Mouse (Mus musculus): ENCODE results near the gene Gm43720. TPM values are rescaled to one million over a fixed set of nuclear protein-coding genes. Genes with fewer than 3 reads are reported as not detected.

Gm43720 gene
- polyA plus RNA-seq, 1 experiment from 2014 or later: not detected

DNA sequence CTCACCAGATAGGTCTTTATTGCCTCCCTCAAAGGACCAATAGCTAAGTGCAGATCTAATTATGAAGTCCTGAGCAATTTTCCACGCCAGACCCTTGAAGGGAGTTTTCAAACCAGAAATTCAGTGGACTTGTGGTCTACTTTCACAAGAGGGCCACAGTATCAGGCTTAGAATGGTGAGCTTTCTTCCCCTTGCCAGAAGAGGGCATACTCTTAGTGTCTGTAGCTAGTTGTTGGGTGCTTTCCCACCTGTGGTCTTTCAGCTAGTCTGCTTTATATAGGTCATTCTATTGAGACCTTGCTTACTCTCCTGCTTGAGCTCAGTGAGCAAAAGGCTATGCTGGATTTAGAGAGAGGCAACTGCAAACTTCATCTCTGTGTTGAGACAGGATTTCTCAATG lies 3.8 kb upstream of the Gm43720 start:
- Histone ChIP-seq H3K27me3 (ENCODE audit: insufficient read depth, low read length) (no peaks in the 10 kb centered on the region), H3K9ac (replicated peaks) (no peak overlapping the region), H3K4me2 (ENCODE audit: low read depth, low read length) (no peak overlapping the region), H3K4me3 (ENCODE audit: low read depth, low read length) (no peak overlapping the region), H3K36me3 (replicated peaks; ENCODE audit: insufficient read depth, low read length) (no peaks in the 10 kb centered on the region), H3K9me3 (ENCODE audit: low read length) (0 out of 2 replicates have a peak, but pooled peaks cover 2% of the 10 kb centered on the region), H3K27ac (ENCODE audit: low read depth) (no peak overlapping the region), H3K4me1 (ENCODE audit: insufficient read depth) (peaks cover 10% of the 10 kb centered on the region)
- TF ChIP-seq CTCF (IDR thresholded peaks at IDR 0.05; ENCODE audit: low read depth) (peak; percentile 39), EP300 (IDR thresholded peaks at IDR 0.05; ENCODE audit: low read depth) (no peak)
- ATAC-seq: no peak
- no peak for DNase-seq
- 63% methylated on average over 1 of the region's 1 CpGs for WGBS (ENCODE audit: insufficient replicate concordance)

DNA sequence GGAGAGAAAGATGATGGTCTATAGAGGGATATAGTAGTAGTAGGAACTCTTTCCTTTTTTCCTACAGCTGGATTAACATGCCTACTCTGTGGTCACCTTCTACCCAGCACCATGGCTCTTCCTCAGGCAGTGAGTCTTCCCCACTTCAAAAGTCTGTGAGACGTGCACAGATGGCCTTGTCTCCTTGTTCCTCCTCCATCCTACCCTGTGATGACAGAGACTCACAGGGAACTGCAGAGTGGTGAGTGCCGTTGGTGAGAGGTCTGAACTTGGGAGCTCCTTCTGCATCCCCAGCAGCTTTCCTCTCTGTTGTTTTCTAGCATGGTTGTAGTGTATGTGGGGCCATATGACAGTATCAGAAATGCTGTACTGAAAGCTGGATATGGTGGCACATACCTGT lies 2.0 kb upstream of the Gm43720 start:
- no peak for TF ChIP-seq EP300 (IDR thresholded peaks at IDR 0.05; ENCODE audit: low read depth)
- no peak for TF ChIP-seq CTCF (IDR thresholded peaks at IDR 0.05; ENCODE audit: low read depth)
- 59% methylated on average over 2 of the region's 2 CpGs for WGBS (ENCODE audit: insufficient replicate concordance)
- peak; percentile 4 for DNase-seq
- H3K36me3 ChIP-seq (replicated peaks; ENCODE audit: insufficient read depth, low read length): no peaks in the 10 kb centered on the region
- H3K4me1 ChIP-seq (ENCODE audit: insufficient read depth): peaks cover 10% of the 10 kb centered on the region
- H3K4me2 ChIP-seq (ENCODE audit: low read depth, low read length): no peak overlapping the region
- H3K27me3 ChIP-seq (ENCODE audit: insufficient read depth, low read length): no peaks in the 10 kb centered on the region
- no peak overlapping the region for H3K9ac ChIP-seq (replicated peaks)
- H3K9me3 ChIP-seq (ENCODE audit: low read length): 0 out of 2 replicates have a peak, but pooled peaks cover 2% of the 10 kb centered on the region
- no peak overlapping the region for H3K4me3 ChIP-seq (ENCODE audit: low read depth, low read length)
- no peak overlapping the region for H3K27ac ChIP-seq (ENCODE audit: low read depth)
- ATAC-seq: no peak

DNA sequence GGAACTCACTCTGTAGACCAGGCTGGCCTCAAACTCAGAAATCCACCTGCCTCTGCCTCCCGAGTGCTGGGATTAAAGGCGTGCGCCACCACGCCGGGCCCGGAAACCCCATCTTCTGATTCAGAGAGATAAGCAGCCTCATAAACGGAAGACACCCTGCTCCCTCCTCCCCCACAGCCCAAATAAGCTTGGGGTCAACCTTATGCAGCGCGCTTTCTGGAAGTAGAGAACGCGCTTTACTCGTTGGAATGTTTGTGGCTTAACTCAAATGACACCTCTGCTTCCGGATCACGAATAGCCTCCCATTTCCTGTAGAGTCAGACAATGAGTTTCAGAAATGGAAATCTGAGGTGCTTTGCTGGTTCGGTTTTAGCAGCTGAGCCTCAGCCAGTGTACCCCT lies 1.1 kb upstream of the Gm43720 start:
- DNase-seq (no peak), ATAC-seq (no peak)
- 0 out of 2 replicates have a peak, but pooled peaks cover 2% of the 10 kb centered on the region for H3K9me3 ChIP-seq (ENCODE audit: low read length)
- no peak overlapping the region for H3K9ac ChIP-seq (replicated peaks)
- no peaks in the 10 kb centered on the region for H3K27me3 ChIP-seq (ENCODE audit: insufficient read depth, low read length)
- no peak overlapping the region for H3K27ac ChIP-seq (ENCODE audit: low read depth)
- 90% methylated on average over 15 of the region's 15 CpGs for WGBS (ENCODE audit: insufficient replicate concordance)
- peaks cover 10% of the 10 kb centered on the region for H3K4me1 ChIP-seq (ENCODE audit: insufficient read depth)
- no peak for TF ChIP-seq EP300 (IDR thresholded peaks at IDR 0.05; ENCODE audit: low read depth)
- TF ChIP-seq CTCF (IDR thresholded peaks at IDR 0.05; ENCODE audit: low read depth): no peak
- no peak overlapping the region for H3K4me2 ChIP-seq (ENCODE audit: low read depth, low read length)
- H3K36me3 ChIP-seq (replicated peaks; ENCODE audit: insufficient read depth, low read length): no peaks in the 10 kb centered on the region
- H3K4me3 ChIP-seq (ENCODE audit: low read depth, low read length): no peak overlapping the region

DNA sequence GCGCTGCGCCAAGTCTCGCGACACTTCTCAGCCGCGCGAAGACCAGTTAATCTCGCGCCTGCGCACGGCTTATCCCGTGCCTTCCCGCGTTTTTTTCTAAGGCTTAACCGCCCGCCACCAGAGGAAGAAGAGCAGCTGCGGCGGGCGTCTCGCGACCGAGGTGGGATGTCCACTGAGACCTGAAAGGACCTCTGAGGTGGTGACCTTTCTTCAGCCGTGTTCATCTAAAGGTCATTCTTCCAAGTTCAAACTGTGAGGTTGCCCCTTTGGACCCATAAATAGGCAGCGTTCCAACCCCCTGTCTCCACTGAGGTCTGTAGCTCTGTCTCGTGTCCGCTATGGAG lies 639 bp upstream of the Gm43720 start:
- H3K9me3 ChIP-seq (ENCODE audit: low read length): 0 out of 2 replicates have a peak, but pooled peaks cover 2% of the 10 kb centered on the region
- H3K36me3 ChIP-seq (replicated peaks; ENCODE audit: insufficient read depth, low read length): no peaks in the 10 kb centered on the region
- no peak for ATAC-seq
- no peak for DNase-seq
- peaks cover 10% of the 10 kb centered on the region for H3K4me1 ChIP-seq (ENCODE audit: insufficient read depth)
- 29% methylated on average over 25 of the region's 26 CpGs for WGBS (ENCODE audit: insufficient replicate concordance)
- H3K27me3 ChIP-seq (ENCODE audit: insufficient read depth, low read length): no peaks in the 10 kb centered on the region
- peak overlapping the region; percentile 51; the same call in 1 of the 2 replicates for H3K4me3 ChIP-seq (ENCODE audit: low read depth, low read length)
- no peak overlapping the region for H3K27ac ChIP-seq (ENCODE audit: low read depth)
- H3K4me2 ChIP-seq (ENCODE audit: low read depth, low read length): peak overlapping the region; percentile 80
- no peak overlapping the region for H3K9ac ChIP-seq (replicated peaks)
- TF ChIP-seq EP300 (IDR thresholded peaks at IDR 0.05; ENCODE audit: low read depth) (no peak), CTCF (IDR thresholded peaks at IDR 0.05; ENCODE audit: low read depth) (no peak)

DNA sequence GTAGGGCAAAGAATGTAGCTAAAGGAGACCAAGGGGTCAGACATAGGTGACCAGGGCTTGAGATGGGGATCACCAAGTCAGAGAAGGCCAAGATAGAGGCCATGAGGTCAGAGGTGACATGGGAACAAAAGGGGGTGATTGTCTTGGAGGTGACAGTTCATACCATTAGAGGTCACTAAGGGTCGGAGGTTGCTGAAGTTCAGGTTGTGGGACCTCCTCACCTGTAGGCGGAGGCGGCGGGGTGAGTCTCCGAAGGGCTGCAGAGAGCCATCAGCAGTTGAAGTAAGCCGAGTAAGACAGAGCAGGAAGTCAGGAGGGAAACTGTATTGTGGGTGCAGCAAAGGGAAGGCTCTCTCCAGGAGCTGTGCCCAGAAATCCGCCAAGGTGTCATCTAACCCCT lies 1.8 kb downstream of the Gm43720 start:
- H3K27ac ChIP-seq (ENCODE audit: low read depth): no peak overlapping the region
- H3K36me3 ChIP-seq (replicated peaks; ENCODE audit: insufficient read depth, low read length): no peaks in the 10 kb centered on the region
- TF ChIP-seq CTCF (IDR thresholded peaks at IDR 0.05; ENCODE audit: low read depth) (no peak), EP300 (IDR thresholded peaks at IDR 0.05; ENCODE audit: low read depth) (no peak)
- WGBS (ENCODE audit: insufficient replicate concordance): 88% methylated on average over 7 of the region's 7 CpGs
- H3K27me3 ChIP-seq (ENCODE audit: insufficient read depth, low read length): 0 out of 2 replicates have a peak, but pooled peaks cover 4% of the 10 kb centered on the region
- ATAC-seq (no peak), DNase-seq (no peak)
- H3K4me2 ChIP-seq (ENCODE audit: low read depth, low read length): no peak overlapping the region
- H3K9me3 ChIP-seq (ENCODE audit: low read length): 0 out of 2 replicates have a peak, but pooled peaks cover 2% of the 10 kb centered on the region
- H3K4me3 ChIP-seq (ENCODE audit: low read depth, low read length): no peak overlapping the region
- peaks cover 10% of the 10 kb centered on the region for H3K4me1 ChIP-seq (ENCODE audit: insufficient read depth)
- H3K9ac ChIP-seq (replicated peaks): no peak overlapping the region

DNA sequence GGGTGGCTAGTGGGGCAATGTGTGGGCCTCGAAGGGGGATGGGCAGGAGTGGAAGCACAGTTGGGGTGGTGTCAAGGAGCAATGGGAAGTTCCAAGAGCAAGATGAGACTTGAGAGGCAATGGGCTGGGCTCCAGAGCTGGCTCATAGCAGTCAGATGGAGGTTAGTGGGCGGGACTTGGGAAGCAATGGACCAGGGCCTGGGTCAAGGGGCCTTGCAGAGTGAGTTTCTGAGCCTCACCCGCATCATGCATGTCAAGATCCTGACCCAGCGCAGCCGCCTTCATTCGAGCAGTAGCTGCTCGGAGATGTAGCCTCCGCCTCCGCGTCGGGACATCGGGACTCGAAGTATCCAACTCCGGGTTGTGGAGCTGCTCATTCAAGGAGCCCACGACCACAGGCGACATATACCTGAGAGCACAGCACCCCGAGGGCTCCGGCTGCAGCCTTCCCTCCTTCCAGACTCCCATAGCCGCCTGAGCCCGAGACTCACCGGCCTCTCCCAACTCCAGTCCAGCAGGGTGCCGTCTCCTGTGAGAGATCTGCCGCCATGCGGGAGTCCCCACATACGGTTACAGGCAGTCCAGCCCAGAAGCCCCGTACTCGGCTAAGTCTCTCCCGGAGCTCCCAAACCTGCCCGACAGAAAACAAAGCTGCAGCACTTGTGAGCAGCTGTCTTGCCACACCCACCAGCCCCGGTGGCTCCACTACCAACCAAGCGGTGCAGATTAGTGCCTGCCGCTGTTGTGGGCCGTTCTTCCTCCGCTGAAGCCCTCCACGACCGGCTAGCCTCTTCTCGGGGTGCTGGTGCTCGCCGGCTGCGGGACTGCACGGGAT lies 4.3 kb downstream of the Gm43720 start:
- H3K4me2 ChIP-seq (ENCODE audit: low read depth, low read length): no peak overlapping the region
- DNase-seq (no peak), ATAC-seq (no peak)
- TF ChIP-seq CTCF (IDR thresholded peaks at IDR 0.05; ENCODE audit: low read depth) (no peak), EP300 (IDR thresholded peaks at IDR 0.05; ENCODE audit: low read depth) (no peak)
- peaks cover 23% of the 10 kb centered on the region; the same call in 1 of the 2 replicates for H3K27me3 ChIP-seq (ENCODE audit: insufficient read depth, low read length)
- no peak overlapping the region for H3K9ac ChIP-seq (replicated peaks)
- peaks cover 10% of the 10 kb centered on the region for H3K4me1 ChIP-seq (ENCODE audit: insufficient read depth)
- 0 out of 2 replicates have a peak, but pooled peaks cover 2% of the 10 kb centered on the region for H3K9me3 ChIP-seq (ENCODE audit: low read length)
- WGBS (ENCODE audit: insufficient replicate concordance): 64% methylated on average over 41 of the region's 41 CpGs
- no peaks in the 10 kb centered on the region for H3K36me3 ChIP-seq (replicated peaks; ENCODE audit: insufficient read depth, low read length)
- H3K4me3 ChIP-seq (ENCODE audit: low read depth, low read length): no peak overlapping the region
- no peak overlapping the region for H3K27ac ChIP-seq (ENCODE audit: low read depth)

All from liver, postnatal 0 days (tissue).